Mouse (Mus musculus): ENCODE data around the gene Ghitm. TPM values are rescaled to one million over a fixed set of nuclear protein-coding genes. Genes with fewer than 3 reads are reported as not detected.

Ghitm gene
- total RNA-seq, 2 experiments from 2014 or later: 250 to 257 TPM

DNA sequence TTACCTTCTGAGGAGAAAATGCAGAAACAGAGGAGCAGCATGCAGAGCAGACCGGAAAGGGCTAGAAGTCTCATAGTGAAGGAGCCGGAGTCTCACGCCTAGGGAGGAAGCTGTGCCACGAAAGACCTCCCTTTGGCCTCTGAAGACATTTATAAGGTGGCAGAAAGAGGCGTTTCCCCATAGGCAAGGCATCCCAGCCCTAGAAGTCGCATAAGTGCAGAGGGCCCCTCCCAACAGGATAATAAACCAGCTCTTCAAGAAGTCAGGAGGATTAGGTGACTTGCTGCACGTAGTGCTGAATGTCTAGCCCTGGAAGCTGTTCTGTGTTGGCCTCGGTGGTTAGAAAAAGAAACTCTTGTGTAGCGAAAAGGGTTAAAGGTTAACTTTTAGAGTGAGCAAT is 25.1 kb downstream of the Ghitm start:
- intact Hi-C loops (cut with DNase I): no loop called here
- DNase-seq (ENCODE audit: extremely low spot score in 1 of 2, low spot score in 2 of 2): no peak

- intact Hi-C loops (cut with DNase I): no loop called here
Observed at GRCm38 (mm10) chr14:37109460-37109859, 25.6 kb downstream of the Ghitm start.

GRCm38 (mm10) chr14:37105846-37106245 is 29.2 kb downstream of the Ghitm start:
- intact Hi-C loops (cut with DNase I): no loop called here
- DNase-seq (ENCODE audit: extremely low spot score in 1 of 2, low spot score in 2 of 2): no peak

More at GRCm38 (mm10) chr14:37109460-37109859, 25.6 kb downstream of the Ghitm start:
- no peak for DNase-seq (ENCODE audit: extremely low spot score in 1 of 2, low spot score in 2 of 2)

DNA sequence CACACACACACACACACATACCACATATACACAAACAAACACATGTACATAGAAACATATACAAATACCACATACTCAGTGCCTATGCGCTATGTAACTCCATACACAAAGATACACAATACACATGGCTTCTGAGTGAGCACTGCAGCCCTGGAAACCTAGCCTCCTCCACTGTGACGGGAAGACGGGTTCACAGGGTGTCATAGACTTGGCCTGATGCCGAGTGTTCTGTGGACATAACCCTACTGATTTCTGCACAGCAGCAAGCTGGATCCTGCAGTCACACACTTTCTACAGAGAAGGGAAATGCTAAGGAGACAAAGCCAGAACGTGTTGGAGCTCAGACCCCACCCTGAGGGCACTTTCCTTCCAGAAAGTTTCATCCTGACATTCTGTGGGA is 30.3 kb downstream of the Ghitm start:
- DNase-seq (ENCODE audit: extremely low spot score in 1 of 2, low spot score in 2 of 2): peak in 1 of 2 experiments; percentile 68
- intact Hi-C loops (cut with DNase I): no loop called here

- no peak for DNase-seq (ENCODE audit: extremely low spot score in 1 of 2, low spot score in 2 of 2)
- intact Hi-C loops (cut with DNase I): no loop called here
Observed at GRCm38 (mm10) chr14:37102484-37102883, 32.6 kb downstream of the Ghitm start.

GRCm38 (mm10) chr14:37101531-37101930 is 33.5 kb downstream of the Ghitm start:
- intact Hi-C loops (cut with DNase I): no loop called here
- no peak for DNase-seq (ENCODE audit: extremely low spot score in 1 of 2, low spot score in 2 of 2)

DNA sequence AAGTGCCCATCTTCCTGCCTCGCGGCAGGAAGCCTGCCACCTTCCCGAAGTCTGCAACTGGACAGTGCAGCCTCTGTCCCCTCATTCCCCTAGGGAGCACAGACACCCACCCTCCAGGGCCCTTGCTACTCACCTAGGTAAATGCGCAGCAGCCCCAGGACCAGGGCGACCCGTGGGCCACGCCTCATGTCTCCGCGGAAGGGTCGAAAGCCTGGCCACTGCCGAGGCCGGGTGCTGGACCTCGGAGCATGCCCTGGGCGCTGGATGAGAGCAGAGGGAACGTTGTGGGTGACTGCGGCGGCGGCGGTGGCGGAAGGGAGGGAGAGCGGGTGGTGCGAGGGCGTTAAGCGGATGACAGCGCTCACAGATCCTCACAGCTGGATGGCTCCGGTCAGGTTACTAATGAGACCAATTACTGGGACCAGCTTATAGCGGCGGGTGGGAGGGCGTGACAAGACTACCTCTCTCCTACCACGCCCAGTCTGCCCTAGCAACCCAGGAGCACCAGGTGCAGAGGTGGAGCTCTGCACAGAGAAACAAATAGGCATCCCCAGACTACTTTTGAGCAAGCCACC is 37.0 kb downstream of the Ghitm start, which contains the start of gene Cdhr1:
Gene Cdhr1 (minus strand): TSS at position 392 of the 575 bp plus-strand sequence.
- intact Hi-C loops (cut with DNase I): no loop called here
- DNase-seq (ENCODE audit: extremely low spot score in 1 of 2, low spot score in 2 of 2): peak in 1 of 2 experiments; percentile 45

- intact Hi-C loops (cut with DNase I): no loop called here
- no peak for DNase-seq (ENCODE audit: extremely low spot score in 1 of 2, low spot score in 2 of 2)
Observed at GRCm38 (mm10) chr14:37095556-37095955, 39.5 kb downstream of the Ghitm start.

DNA sequence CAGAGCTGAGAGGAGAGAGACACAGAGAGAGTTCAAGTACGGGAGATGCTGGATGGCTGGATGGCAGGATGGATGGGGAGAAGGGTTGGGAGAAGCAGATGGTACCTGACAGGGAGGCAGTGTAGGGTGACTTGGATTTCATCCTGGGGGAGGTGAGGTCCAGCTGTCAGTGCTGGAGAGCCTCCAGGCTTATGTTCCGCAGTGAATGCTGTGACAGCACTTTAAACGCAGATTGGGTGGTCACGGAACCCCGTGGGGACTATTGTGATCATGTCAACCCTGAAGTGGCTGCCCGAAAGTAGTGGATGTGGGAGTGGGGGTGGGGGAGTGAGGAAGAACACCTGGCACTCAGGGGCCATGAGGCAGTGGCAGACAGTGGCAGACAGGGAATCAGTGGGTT is 40.6 kb downstream of the Ghitm start:
- no peak for DNase-seq (ENCODE audit: extremely low spot score in 1 of 2, low spot score in 2 of 2)
- intact Hi-C loops (cut with DNase I): no loop called here

GRCm38 (mm10) chr14:37083755-37084154 is 51.3 kb downstream of the Ghitm start:
- intact Hi-C loops (cut with DNase I): no loop called here
- DNase-seq (ENCODE audit: extremely low spot score in 1 of 2, low spot score in 2 of 2): no peak

GRCm38 (mm10) chr14:37080724-37081123 is 54.3 kb downstream of the Ghitm start:
- DNase-seq (ENCODE audit: extremely low spot score in 1 of 2, low spot score in 2 of 2): no peak
- intact Hi-C loops (cut with DNase I): no loop called here

Other genes starting within 250 kb of the Ghitm start
- gene Ccser2, start 166.5 kb downstream of the Ghitm start, total RNA-seq (2021): 100 to 1,000 TPM in 1 of 2 experiments, 10 to 100 TPM in 1; 97.2 to 106 TPM
- gene Rgr, start 86.3 kb downstream of the Ghitm start, total RNA-seq (2021): not detected
- not detected for gene Lrit1, start 80.4 kb downstream of the Ghitm start, total RNA-seq (2021)
- gene Lrit2, start 67.3 kb downstream of the Ghitm start, total RNA-seq (2021): not detected
- 10 to 100 TPM; 16.1 to 19.1 TPM for gene Cdhr1, start 36.9 kb downstream of the Ghitm start, total RNA-seq (2021)
- gene 2610528A11Rik, start 21.2 kb downstream of the Ghitm start, total RNA-seq (2021): under 1 TPM in 1 of 2 experiments, not detected in 1; 0.79 TPM

All from left cerebral cortex, postnatal 10 days (tissue).